ENCODE assay signal across 8 mouse cellular contexts in genomic region chr6:122308136-122308504, GRCm38 (mm10). TPM values are rescaled to one million over a fixed set of nuclear protein-coding genes. Genes with fewer than 3 reads are reported as not detected.
DNase-seq lines count a peak whose midpoint lies in the region; ATAC-seq lines count a peak whose summit lies in the region.

No protein-coding gene starts in this region.

- H3K79me2 ChIP-seq in macrophage (ENCODE audit: inconsistent target), result peaks cover 39% of the 10 kb centered on the region

- DNase-seq in heart, postnatal 4 days, result no peak
- DNase-seq in embryonic facial prominence, embryonic 10.5 days (ENCODE audit: low spot score), result no peak
- DNase-seq in T-cell, adult 2 months (ENCODE audit: low spot score), result no peak
- no peak for DNase-seq in left cerebral cortex, adult 18-20 months (ENCODE audit: low spot score in 2 of 2)
- no peak for DNase-seq in thymus, postnatal 10 days (ENCODE audit: low spot score in 2 of 2)

- H3K27me3 ChIP-seq in heart, embryonic 15.5 days, result no peaks in the 10 kb centered on the region
- H3K27me3 ChIP-seq in embryonic facial prominence, embryonic 10.5 days (replicated peaks; ENCODE audit: low read depth, poor library complexity, severe bottlenecking), result no peaks in the 10 kb centered on the region
- H3K27me3 ChIP-seq in hindbrain, embryonic 13.5 days, result no peaks in the 10 kb centered on the region

- peak overlapping the region; percentile 85 for H3K4me3 ChIP-seq in heart, embryonic 15.5 days
- peak overlapping the region; percentile 85; the same call in 1 of the 2 replicates for H3K4me3 ChIP-seq in embryonic facial prominence, embryonic 10.5 days
- peak overlapping the region; percentile 63; the same call in 1 of the 2 replicates for H3K4me3 ChIP-seq in hindbrain, embryonic 13.5 days
- peak overlapping the region; percentile 100 for H3K4me3 ChIP-seq in macrophage (ENCODE audit: inconsistent target)

- no peaks in the 10 kb centered on the region for H3K9me3 ChIP-seq in heart, embryonic 15.5 days (replicated peaks)
- H3K9me3 ChIP-seq in embryonic facial prominence, embryonic 10.5 days, result no peaks in the 10 kb centered on the region
- no peaks in the 10 kb centered on the region for H3K9me3 ChIP-seq in hindbrain, embryonic 13.5 days

- peak overlapping the region; percentile 77; the same call in 1 of the 2 replicates for H3K4me2 ChIP-seq in heart, embryonic 15.5 days
- H3K4me2 ChIP-seq in hindbrain, embryonic 13.5 days, result peak overlapping the region; percentile 1; the same call in 1 of the 2 replicates

- H3K27ac ChIP-seq in heart, embryonic 15.5 days, result no peak overlapping the region
- peak overlapping the region; percentile 87 for H3K27ac ChIP-seq in embryonic facial prominence, embryonic 10.5 days (replicated peaks)
- peak overlapping the region; percentile 66 for H3K27ac ChIP-seq in hindbrain, embryonic 13.5 days
- H3K27ac ChIP-seq in macrophage, result no peak overlapping the region

- peaks cover 7% of the 10 kb centered on the region for H3K36me3 ChIP-seq in heart, embryonic 15.5 days
- H3K36me3 ChIP-seq in embryonic facial prominence, embryonic 10.5 days (replicated peaks), result peaks cover 15% of the 10 kb centered on the region
- H3K36me3 ChIP-seq in hindbrain, embryonic 13.5 days, result peaks cover 4% of the 10 kb centered on the region
- peaks cover 5% of the 10 kb centered on the region; the same call in 1 of the 2 replicates for H3K36me3 ChIP-seq in macrophage (ENCODE audit: inconsistent target)

- no peak overlapping the region for H3K9ac ChIP-seq in heart, embryonic 15.5 days
- no peak overlapping the region for H3K9ac ChIP-seq in hindbrain, embryonic 13.5 days

- peaks cover 18% of the 10 kb centered on the region for H3K4me1 ChIP-seq in heart, embryonic 15.5 days (replicated peaks)
- H3K4me1 ChIP-seq in embryonic facial prominence, embryonic 10.5 days, result peaks cover 19% of the 10 kb centered on the region
- H3K4me1 ChIP-seq in hindbrain, embryonic 13.5 days (replicated peaks), result peaks cover 21% of the 10 kb centered on the region

- 68% methylated on average over 6 of the region's 6 CpGs for WGBS in heart, embryonic 15.5 days
- 74% methylated on average over 6 of the region's 6 CpGs for WGBS in embryonic facial prominence, embryonic 10.5 days
- WGBS in hindbrain, embryonic 13.5 days, result 63% methylated on average over 6 of the region's 6 CpGs
- 71% methylated on average over 6 of the region's 6 CpGs for WGBS in macrophage (ENCODE audit: missing documents)

- no peak; the same call in 1 of the 2 replicates for ATAC-seq in heart, embryonic 15.5 days (replicated peaks; ENCODE audit: insufficient number of reproducible peaks, insufficient read depth, low FRiP score, low read depth)
- ATAC-seq in hindbrain, embryonic 13.5 days (ENCODE audit: low FRiP score), result no peak; the same call in none of the 2 replicates

RNA-seq across cellular contexts. Expression of gene M6pr, which starts 0.4 kb away (rescaled TPM):
- polyA plus RNA-seq in heart, embryonic 15.5 days (2015; fragmentation: Nextera tagmentation; extraction: Ambion mirVana), result 65.0 and 77.4 TPM in 2 replicates
- 10 to 100 TPM; 53.4 to 54.6 TPM for total RNA-seq in heart, postnatal 4 days (2021)
- 80.4 and 85.2 TPM in 2 replicates for polyA plus RNA-seq in embryonic facial prominence, embryonic 10.5 days (2016; fragmentation: Nextera tagmentation; extraction: Ambion mirVana)
- 58.2 and 60.1 TPM in 2 replicates for polyA plus RNA-seq in hindbrain, embryonic 13.5 days (2015; fragmentation: Nextera tagmentation; extraction: Ambion mirVana)
- 100 to 1,000 TPM in 20 of 26 experiments, 10 to 100 TPM in 6; 80.8 to 239 (median 123) TPM for total RNA-seq in macrophage (2018; cell fraction: chromatin; rRNA removed)
- 100 to 1,000 TPM; 258 to 417 (median 331) TPM for total RNA-seq in macrophage (2018; cell fraction: cytosol; rRNA removed)
- 100 to 1,000 TPM; 165 to 525 (median 319) TPM for total RNA-seq in macrophage (2018; cell fraction: nucleus; rRNA removed)
- polyA plus RNA-seq in macrophage (2018), result 282 to 386 TPM (median 335 TPM) in 3 replicates
- total RNA-seq in left cerebral cortex, adult 18-20 months (2021), result 10 to 100 TPM; 72.9 to 79.3 TPM

RNA-seq across cellular contexts. Expression of gene Klrg1, which starts 25.4 kb away (rescaled TPM):
- polyA plus RNA-seq in heart, embryonic 15.5 days (2015; fragmentation: Nextera tagmentation; extraction: Ambion mirVana), result 0.10 TPM in 1 of 2 replicates, not detected in the other
- not detected for total RNA-seq in heart, postnatal 4 days (2021)
- polyA plus RNA-seq in embryonic facial prominence, embryonic 10.5 days (2016; fragmentation: Nextera tagmentation; extraction: Ambion mirVana), result not detected in 2 replicates
- polyA plus RNA-seq in hindbrain, embryonic 13.5 days (2015; fragmentation: Nextera tagmentation; extraction: Ambion mirVana), result 0.69 and 0.76 TPM in 2 replicates
- not detected for total RNA-seq in macrophage (2018; cell fraction: chromatin; rRNA removed)
- not detected for total RNA-seq in macrophage (2018; cell fraction: cytosol; rRNA removed)
- total RNA-seq in macrophage (2018; cell fraction: nucleus; rRNA removed), result not detected
- not detected in 3 replicates for polyA plus RNA-seq in macrophage (2018)
- total RNA-seq in left cerebral cortex, adult 18-20 months (2021), result under 1 TPM in 1 of 2 experiments, not detected in 1; 0.23 TPM

RNA-seq across cellular contexts. Expression of gene Phc1, which starts 32.2 kb away (rescaled TPM):
- polyA plus RNA-seq in heart, embryonic 15.5 days (2015; fragmentation: Nextera tagmentation; extraction: Ambion mirVana), result 8.5 and 11.5 TPM in 2 replicates
- total RNA-seq in heart, postnatal 4 days (2021), result 10 to 100 TPM; 32.6 to 36.5 TPM
- 28.9 and 29.5 TPM in 2 replicates for polyA plus RNA-seq in embryonic facial prominence, embryonic 10.5 days (2016; fragmentation: Nextera tagmentation; extraction: Ambion mirVana)
- polyA plus RNA-seq in hindbrain, embryonic 13.5 days (2015; fragmentation: Nextera tagmentation; extraction: Ambion mirVana), result 32.9 and 35.5 TPM in 2 replicates
- total RNA-seq in macrophage (2018; cell fraction: chromatin; rRNA removed), result 10 to 100 TPM in 1 of 26 experiments, 1 to 10 TPM in 25; 1.1 to 12.0 (median 4.7) TPM
- 1 to 10 TPM; 2.1 to 4.6 (median 3.0) TPM for total RNA-seq in macrophage (2018; cell fraction: cytosol; rRNA removed)
- total RNA-seq in macrophage (2018; cell fraction: nucleus; rRNA removed), result 10 to 100 TPM in 1 of 26 experiments, 1 to 10 TPM in 24, under 1 TPM in 1; 0.92 to 10.1 (median 3.3) TPM
- 2.5 to 4.7 TPM (median 4.1 TPM) in 3 replicates for polyA plus RNA-seq in macrophage (2018)
- 10 to 100 TPM; 58.2 to 62.3 TPM for total RNA-seq in left cerebral cortex, adult 18-20 months (2021)

Comparison
In these comparisons a context has a peak if more than half of its experiments do, and no peak if none do; other contexts are left out.
1. H3K27ac ChIP-seq: peak in embryonic facial prominence, embryonic 10.5 days (single experiment) and hindbrain, embryonic 13.5 days (single experiment); none in heart, embryonic 15.5 days (single experiment) and macrophage (single experiment).
2. Peak in every context shown above with its lines, with median percentiles within 50 percentile points of each other: H3K4me3 ChIP-seq.